Mouse (Mus musculus): Measurements from ENCODE around the gene Mov10l1. TPM values are rescaled to one million over a fixed set of nuclear protein-coding genes. Genes with fewer than 3 reads are reported as not detected.

The Mov10l1 gene
- polyA plus RNA-seq, 1 experiment from 2014 or later = not detected

DNA sequence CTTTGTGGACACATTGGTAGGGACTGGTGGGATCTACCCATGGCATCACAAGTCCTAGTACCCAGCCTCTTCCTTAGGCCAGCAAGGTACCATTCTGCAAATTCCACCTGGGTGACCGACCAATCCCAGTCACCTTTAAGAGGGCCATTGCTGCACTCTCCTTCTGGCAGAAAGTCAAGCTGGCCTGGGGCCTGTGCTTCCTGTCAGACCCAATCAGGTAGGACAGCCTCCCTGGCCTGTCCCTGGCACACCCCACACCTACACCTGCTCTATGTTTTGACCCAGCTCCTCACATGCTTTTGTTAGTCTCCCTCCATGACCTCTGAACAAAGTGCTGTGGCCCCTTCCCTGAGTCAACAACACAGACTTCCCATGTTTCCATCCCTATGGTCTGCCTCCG, 102.1 kb downstream of the Mov10l1 start:
- no peak overlapping the region for H3K27ac ChIP-seq (replicated peaks)
- no peak overlapping the region for H3K4me3 ChIP-seq
- WGBS = 94% methylated on average over 2 of the region's 2 CpGs
- H3K9me3 ChIP-seq = no peaks in the 10 kb centered on the region
- no peaks in the 10 kb centered on the region for H3K27me3 ChIP-seq
- H3K4me2 ChIP-seq (replicated peaks) = no peak overlapping the region
- H3K4me1 ChIP-seq = peaks cover 13% of the 10 kb centered on the region
- H3K36me3 ChIP-seq = peaks cover 46% of the 10 kb centered on the region
- H3K9ac ChIP-seq (replicated peaks) = no peak overlapping the region
- no peak for ATAC-seq (replicated peaks)

DNA sequence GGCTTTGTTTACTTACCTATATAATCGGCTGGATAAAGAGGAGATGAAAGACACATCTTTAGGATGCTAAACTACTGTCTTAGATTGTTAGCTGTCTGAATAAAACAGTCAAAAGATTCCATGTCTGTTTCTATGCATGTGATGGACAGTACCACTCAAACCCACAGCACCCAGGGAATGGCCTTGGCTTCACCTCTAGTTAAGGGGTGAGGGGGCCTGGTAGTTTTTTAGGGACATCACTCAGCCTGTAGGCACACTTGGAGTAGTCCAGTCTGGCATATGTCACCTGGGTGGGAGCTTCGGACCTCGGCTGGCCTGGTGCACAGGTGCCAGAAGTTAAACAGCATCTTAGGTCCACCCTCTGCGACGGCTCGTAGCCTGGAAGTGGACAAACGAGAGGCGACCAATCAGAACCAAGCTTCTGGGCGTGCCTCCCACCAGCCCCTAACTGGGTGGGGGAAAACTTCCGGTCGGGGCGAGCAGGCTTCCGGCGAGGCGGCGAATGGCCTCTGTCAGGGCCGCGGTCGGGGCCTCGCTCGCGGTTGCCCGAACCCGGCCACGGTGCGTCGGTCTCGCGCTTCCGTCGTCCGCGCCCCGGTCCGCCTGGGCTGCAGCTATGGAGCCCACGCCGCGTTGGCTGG, 106.0 kb downstream of the Mov10l1 start, which contains the start of gene Selenoo:
Gene Selenoo (plus strand): TSS at position 478 of the 641 bp plus-strand sequence.
- Histone ChIP-seq H3K9ac (replicated peaks) (peak within 1 kb of the TSS; percentile 84), H3K4me1 (peaks cover 23% of the 10 kb centered on the region), H3K27me3 (no peaks in the 10 kb centered on the region), H3K27ac (replicated peaks) (peak within 1 kb of the TSS; percentile 78), H3K9me3 (no peaks in the 10 kb centered on the region), H3K36me3 (peaks cover 40% of the 10 kb centered on the region), H3K4me3 (peak within 1 kb of the TSS; percentile 84), H3K4me2 (replicated peaks) (peak within 1 kb of the TSS; percentile 89)
- WGBS = 1% methylated on average over 38 of the region's 38 CpGs
- peak; percentile 93 for ATAC-seq (replicated peaks)

- no peaks in the 10 kb centered on the region for H3K9me3 ChIP-seq
- H3K4me2 ChIP-seq (replicated peaks) = peak overlapping the region; percentile 89
- peak overlapping the region; percentile 84 for H3K4me3 ChIP-seq
- WGBS = 3% methylated on average over 68 of the region's 68 CpGs
- peaks cover 40% of the 10 kb centered on the region for H3K36me3 ChIP-seq
- peaks cover 23% of the 10 kb centered on the region for H3K4me1 ChIP-seq
- peak overlapping the region; percentile 84 for H3K9ac ChIP-seq (replicated peaks)
- ATAC-seq (replicated peaks) = peak; percentile 63
- peak overlapping the region; percentile 78 for H3K27ac ChIP-seq (replicated peaks)
- no peaks in the 10 kb centered on the region for H3K27me3 ChIP-seq
These were observed 106.7 kb downstream of the Mov10l1 start for GRCm38 (mm10) chr15:89089248-89090051.

DNA sequence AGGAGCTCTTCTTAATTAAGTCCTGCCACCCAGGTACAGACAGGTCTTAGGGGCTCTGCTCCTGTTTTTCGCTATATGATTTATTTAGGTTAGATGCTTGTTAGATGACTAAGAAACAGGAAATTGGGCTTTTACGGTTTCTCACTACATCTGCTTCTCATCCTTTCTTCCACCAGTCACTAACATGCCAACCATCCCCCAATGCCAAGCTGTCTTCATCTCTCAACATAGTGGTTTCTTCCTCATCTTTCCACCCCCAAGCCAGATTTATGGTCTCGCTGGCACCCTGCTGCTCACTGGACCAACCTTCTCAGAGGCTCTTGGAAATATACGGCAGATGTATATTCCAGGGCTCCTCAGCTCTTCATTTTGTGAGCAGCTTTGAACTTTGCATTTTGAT, 108.0 kb downstream of the Mov10l1 start:
- Histone ChIP-seq H3K9ac (replicated peaks) (no peak overlapping the region), H3K9me3 (no peaks in the 10 kb centered on the region), H3K4me1 (peaks cover 23% of the 10 kb centered on the region), H3K4me2 (replicated peaks) (peak overlapping the region; percentile 89; the same call in 1 of the 2 replicates), H3K27me3 (no peaks in the 10 kb centered on the region), H3K36me3 (peaks cover 40% of the 10 kb centered on the region), H3K4me3 (peak overlapping the region; percentile 84; the same call in 1 of the 2 replicates), H3K27ac (replicated peaks) (no peak overlapping the region)
- ATAC-seq (replicated peaks) = no peak
- WGBS = 90% methylated on average over 4 of the region's 4 CpGs

- Histone ChIP-seq H3K9me3 (no peaks in the 10 kb centered on the region), H3K4me1 (peaks cover 23% of the 10 kb centered on the region), H3K27ac (replicated peaks) (no peak overlapping the region), H3K36me3 (peaks cover 46% of the 10 kb centered on the region), H3K27me3 (no peaks in the 10 kb centered on the region), H3K4me3 (no peak overlapping the region), H3K9ac (replicated peaks) (no peak overlapping the region), H3K4me2 (replicated peaks) (no peak overlapping the region)
- no peak for ATAC-seq (replicated peaks)
- 76% methylated on average over 5 of the region's 5 CpGs for WGBS
These were observed 109.5 kb downstream of the Mov10l1 start for GRCm38 (mm10) chr15:89092181-89092580.

DNA sequence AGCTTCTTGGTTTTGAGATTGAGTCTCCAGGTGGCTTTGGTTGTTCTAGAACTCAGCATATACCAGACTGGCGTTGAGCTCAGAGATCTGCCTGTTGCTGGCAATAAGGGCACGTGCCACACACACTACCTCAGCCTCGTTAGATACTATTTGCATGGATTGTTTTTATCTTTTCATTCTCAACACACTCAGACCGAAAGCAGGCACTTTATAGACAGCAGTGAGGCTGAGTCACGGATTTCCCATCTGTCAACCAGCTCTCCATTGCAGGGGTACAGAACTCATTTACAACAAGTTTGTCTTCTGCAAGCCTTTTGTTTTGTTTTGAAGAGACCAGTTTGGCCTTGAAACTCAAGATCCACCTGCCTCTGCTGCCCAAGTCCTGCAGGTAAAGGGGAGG, 114.7 kb downstream of the Mov10l1 start:
- Histone ChIP-seq H3K9me3 (no peaks in the 10 kb centered on the region), H3K4me3 (no peak overlapping the region), H3K9ac (replicated peaks) (no peak overlapping the region), H3K36me3 (peaks cover 99% of the 10 kb centered on the region), H3K27ac (replicated peaks) (no peak overlapping the region), H3K4me1 (no peaks in the 10 kb centered on the region), H3K4me2 (replicated peaks) (no peak overlapping the region), H3K27me3 (no peaks in the 10 kb centered on the region)
- 80% methylated on average over 5 of the region's 5 CpGs for WGBS
- no peak for ATAC-seq (replicated peaks)

DNA sequence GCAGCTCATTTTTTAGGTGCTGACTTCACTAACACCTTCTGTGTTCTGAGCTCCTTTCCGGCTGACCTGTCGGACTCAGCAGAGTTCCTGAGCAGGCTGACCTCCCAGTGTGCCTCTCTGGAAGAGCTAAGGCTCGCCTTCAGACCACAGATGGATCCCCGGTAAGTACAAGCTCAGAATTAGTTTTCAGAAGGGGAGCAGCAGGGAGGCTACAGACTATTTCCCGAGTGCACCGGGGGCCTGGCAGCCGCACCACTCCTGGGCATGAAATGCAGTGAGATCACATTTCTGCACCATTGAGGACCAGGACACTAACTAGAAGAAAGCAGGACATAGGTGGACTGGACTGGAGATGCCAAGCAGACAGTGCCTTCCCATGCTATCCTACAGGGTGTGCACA, 115.9 kb downstream of the Mov10l1 start:
- H3K27me3 ChIP-seq = no peaks in the 10 kb centered on the region
- no peak for ATAC-seq (replicated peaks)
- no peaks in the 10 kb centered on the region for H3K9me3 ChIP-seq
- no peaks in the 10 kb centered on the region for H3K4me1 ChIP-seq
- no peak overlapping the region for H3K27ac ChIP-seq (replicated peaks)
- peaks cover 98% of the 10 kb centered on the region for H3K36me3 ChIP-seq
- no peak overlapping the region for H3K4me3 ChIP-seq
- 88% methylated on average over 7 of the region's 7 CpGs for whole genome bisulfite sequencing
- no peak overlapping the region for H3K9ac ChIP-seq (replicated peaks)
- no peak overlapping the region for H3K4me2 ChIP-seq (replicated peaks)

- H3K9ac ChIP-seq (replicated peaks) = no peak overlapping the region
- no peak overlapping the region for H3K27ac ChIP-seq (replicated peaks)
- no peaks in the 10 kb centered on the region for H3K9me3 ChIP-seq
- no peak for ATAC-seq (replicated peaks)
- H3K4me2 ChIP-seq (replicated peaks) = no peak overlapping the region
- 91% methylated on average over 12 of the region's 12 CpGs for WGBS
- H3K4me3 ChIP-seq = no peak overlapping the region
- no peaks in the 10 kb centered on the region for H3K4me1 ChIP-seq
- peaks cover 98% of the 10 kb centered on the region for H3K36me3 ChIP-seq
- no peaks in the 10 kb centered on the region for H3K27me3 ChIP-seq
These were observed 118.1 kb downstream of the Mov10l1 start for GRCm38 (mm10) chr15:89100823-89101222.

GRCm38 (mm10) chr15:89102646-89103045, 119.9 kb downstream of the Mov10l1 start:
- 63% methylated on average over 5 of the region's 5 CpGs for WGBS
- H3K36me3 ChIP-seq = peaks cover 96% of the 10 kb centered on the region
- H3K9ac ChIP-seq (replicated peaks) = no peak overlapping the region
- no peaks in the 10 kb centered on the region for H3K27me3 ChIP-seq
- H3K27ac ChIP-seq (replicated peaks) = no peak overlapping the region
- no peaks in the 10 kb centered on the region for H3K9me3 ChIP-seq
- no peak for ATAC-seq (replicated peaks)
- H3K4me2 ChIP-seq (replicated peaks) = no peak overlapping the region
- H3K4me1 ChIP-seq = no peaks in the 10 kb centered on the region
- no peak overlapping the region for H3K4me3 ChIP-seq

DNA sequence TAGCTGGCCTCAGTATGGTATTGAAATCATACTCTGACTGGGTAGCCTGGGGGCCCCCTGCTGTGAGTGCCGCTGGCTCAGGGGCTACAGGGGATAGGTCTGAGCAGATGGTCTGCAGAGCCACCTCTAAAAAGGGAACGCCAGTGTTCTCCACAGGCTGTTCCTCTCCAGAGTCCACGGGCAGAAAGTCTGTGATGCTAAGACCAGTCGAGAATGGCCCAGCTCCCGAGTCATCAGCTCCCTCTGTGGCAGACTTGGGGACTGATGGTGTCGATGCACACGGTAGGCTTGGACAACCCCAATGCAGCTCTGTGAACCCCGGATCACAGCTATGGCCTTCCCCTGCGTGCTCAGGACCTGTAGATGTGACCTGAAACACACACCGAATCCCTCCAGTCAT, 121.2 kb downstream of the Mov10l1 start:
- ATAC-seq (replicated peaks) = no peak
- H3K36me3 ChIP-seq = peaks cover 94% of the 10 kb centered on the region
- H3K27ac ChIP-seq (replicated peaks) = no peak overlapping the region
- H3K9me3 ChIP-seq = no peaks in the 10 kb centered on the region
- H3K9ac ChIP-seq (replicated peaks) = no peak overlapping the region
- no peak overlapping the region for H3K4me3 ChIP-seq
- 80% methylated on average over 10 of the region's 10 CpGs for WGBS
- H3K4me1 ChIP-seq = no peaks in the 10 kb centered on the region
- H3K27me3 ChIP-seq = no peaks in the 10 kb centered on the region
- H3K4me2 ChIP-seq (replicated peaks) = no peak overlapping the region

DNA sequence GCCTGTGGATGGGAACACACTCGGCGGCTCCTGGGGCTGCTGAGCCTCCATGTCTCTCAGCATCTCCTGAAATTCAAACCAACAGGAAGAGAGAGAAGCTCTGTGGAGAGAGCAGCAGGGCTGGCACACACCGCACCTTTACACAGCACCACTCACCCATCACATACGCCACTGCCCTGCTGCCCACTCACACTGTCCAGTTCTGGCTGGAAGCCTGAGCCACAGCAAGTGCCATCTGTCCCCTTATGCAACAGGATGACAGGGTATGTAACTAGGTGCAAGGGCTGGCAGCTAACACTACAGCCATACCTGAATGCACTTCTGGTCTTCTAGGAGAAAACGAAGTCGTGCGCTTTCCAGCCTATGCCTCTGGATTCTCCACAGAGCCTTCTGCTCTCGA, 121.7 kb downstream of the Mov10l1 start:
- Histone ChIP-seq H3K4me2 (replicated peaks) (no peak overlapping the region), H3K4me1 (no peaks in the 10 kb centered on the region), H3K36me3 (peaks cover 89% of the 10 kb centered on the region), H3K9ac (replicated peaks) (no peak overlapping the region), H3K9me3 (no peaks in the 10 kb centered on the region), H3K4me3 (no peak overlapping the region), H3K27me3 (no peaks in the 10 kb centered on the region), H3K27ac (replicated peaks) (no peak overlapping the region)
- 91% methylated on average over 8 of the region's 8 CpGs for WGBS
- no peak for ATAC-seq (replicated peaks)
